Mouse (Mus musculus): Measurements from ENCODE around the gene Mrpl53.

Mrpl53 gene

GRCm38 (mm10) chr6:83108762-83109668, at the start of gene Mrpl53:
Mrpl53 (plus strand) TSS chr6:83109040.
- peak; percentile 71 for DNase-seq (ENCODE audit: low read depth, low spot score)

GRCm38 (mm10) chr6:83065995-83066394, 42.8 kb upstream of the Mrpl53 start:
- no peak for DNase-seq (ENCODE audit: low read depth, low spot score)

- no peak for DNase-seq (ENCODE audit: low read depth, low spot score)
Observed at GRCm38 (mm10) chr6:83066441-83066840, 42.4 kb upstream of the Mrpl53 start.

GRCm38 (mm10) chr6:83068221-83068620, 40.6 kb upstream of the Mrpl53 start:
- DNase-seq (ENCODE audit: low read depth, low spot score), result no peak

- DNase-seq (ENCODE audit: low read depth, low spot score), result no peak
Observed at GRCm38 (mm10) chr6:83068706-83069487, 39.9 kb upstream of the Mrpl53 start.

- no peak for DNase-seq (ENCODE audit: low read depth, low spot score)
Observed at GRCm38 (mm10) chr6:83069488-83070246, 39.2 kb upstream of the Mrpl53 start.

- DNase-seq (ENCODE audit: low read depth, low spot score), result no peak
Observed at GRCm38 (mm10) chr6:83070247-83070310, 38.8 kb upstream of the Mrpl53 start, which contains the start of gene Tlx2. Tlx2 (minus strand) TSS chr6:83070293.

- DNase-seq (ENCODE audit: low read depth, low spot score), result no peak
Observed at GRCm38 (mm10) chr6:83070311-83071219, 38.3 kb upstream of the Mrpl53 start.

- DNase-seq (ENCODE audit: low read depth, low spot score), result no peak
Observed at GRCm38 (mm10) chr6:83071220-83071619, 37.6 kb upstream of the Mrpl53 start.

- no peak for DNase-seq (ENCODE audit: low read depth, low spot score)
Observed at GRCm38 (mm10) chr6:83074979-83075378, 33.9 kb upstream of the Mrpl53 start.

- peak; percentile 14 for DNase-seq (ENCODE audit: low read depth, low spot score)
Observed at GRCm38 (mm10) chr6:83077630-83078323, 31.1 kb upstream of the Mrpl53 start, which contains the start of gene Pcgf1. Pcgf1 (plus strand) TSS chr6:83077869.

- peak; percentile 98 for DNase-seq (ENCODE audit: low read depth, low spot score)
Observed at GRCm38 (mm10) chr6:83078324-83078858, 30.4 kb upstream of the Mrpl53 start.

- DNase-seq (ENCODE audit: low read depth, low spot score), result no peak
Observed at GRCm38 (mm10) chr6:83080210-83080609, 28.6 kb upstream of the Mrpl53 start.

GRCm38 (mm10) chr6:83083497-83083896, 25.3 kb upstream of the Mrpl53 start:
- DNase-seq (ENCODE audit: low read depth, low spot score), result no peak

GRCm38 (mm10) chr6:83084477-83084876, 24.4 kb upstream of the Mrpl53 start:
- DNase-seq (ENCODE audit: low read depth, low spot score), result no peak

GRCm38 (mm10) chr6:83086121-83087035, 22.5 kb upstream of the Mrpl53 start, which contains the start of gene Lbx2:
Lbx2 (plus strand) TSS chr6:83086367.
- no peak for DNase-seq (ENCODE audit: low read depth, low spot score)

GRCm38 (mm10) chr6:83087205-83087925, 21.5 kb upstream of the Mrpl53 start:
- DNase-seq (ENCODE audit: low read depth, low spot score), result peak; percentile 51

GRCm38 (mm10) chr6:83087926-83088260, 20.9 kb upstream of the Mrpl53 start:
- no peak for DNase-seq (ENCODE audit: low read depth, low spot score)

All from skeletal muscle tissue, adult 2 months (tissue).